22 mouse cellular contexts compared by ENCODE assay signal in the genomic region with DNA sequence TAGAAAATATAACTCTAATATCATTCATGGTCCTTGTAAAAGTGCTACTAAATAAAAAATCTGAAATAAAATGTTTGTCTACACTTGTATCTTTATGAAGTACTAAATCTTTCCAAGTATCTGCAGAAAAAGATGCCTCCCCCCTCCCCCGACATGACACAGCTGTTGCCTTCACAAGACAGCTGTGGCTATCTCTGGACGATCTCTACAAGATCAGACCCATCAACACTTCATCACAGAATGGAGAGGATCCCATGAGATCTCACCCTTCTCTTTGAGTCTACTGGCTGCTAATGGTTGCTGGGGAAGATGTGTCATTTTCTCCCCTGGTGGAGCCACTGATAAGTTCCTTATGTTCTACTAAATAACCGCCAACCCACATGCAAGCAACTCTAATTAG.
DNase-seq lines count a peak whose midpoint lies in the region; ATAC-seq lines count a peak whose summit lies in the region.
"Had no signal": no experiment of that assay in that cellular context is flagged by ENCODE, and none has a peak within 500 bp of the region (broad histone marks: within the 10 kb centered on the region; RNA-seq: fewer than 3 reads in every experiment).

No protein-coding gene starts in this region.

- DNase-seq in kidney, adult 9 months: peak; percentile 7
- DNase-seq in kidney, postnatal 36 days: peak; percentile 16 to 26
- DNase-seq in lung, postnatal 25 days (ENCODE audit: low spot score): peak; percentile 0
- no peak for DNase-seq in adrenal gland, postnatal 14 days
- DNase-seq: adrenal gland, adult 8-10 months; cerebellum, adult 18-20 months; gastrocnemius, postnatal 10 days; heart, adult 18-20 months; heart, postnatal 36 days; thymus, postnatal 25 days had no signal

- ATAC-seq in kidney, embryonic 15.5 days (replicated peaks; ENCODE audit: low FRiP score): peak; percentile 67
- no peak for ATAC-seq in heart, embryonic 12.5 days (ENCODE audit: insufficient number of reproducible peaks, low FRiP score)
- ATAC-seq in CD4-positive, CD25-positive, alpha-beta regulatory T cell, adult 4 months: no peak
- ATAC-seq: activated CD4-positive, CD25-positive, alpha-beta regulatory T cell, adult 4 months; forebrain, embryonic 13.5 days; inflammation-experienced regulatory T-cells, adult 6 months had no signal

- H3K4me1 ChIP-seq in kidney, embryonic 15.5 days: no peaks in the 10 kb centered on the region
- H3K4me1 ChIP-seq in heart, embryonic 12.5 days (replicated peaks): no peaks in the 10 kb centered on the region
- H3K4me1 ChIP-seq: forebrain, embryonic 13.5 days; heart, embryonic 15.5 days; stomach, embryonic 15.5 days had no signal

- H3K9ac ChIP-seq in kidney, embryonic 15.5 days: no peak overlapping the region
- H3K9ac ChIP-seq in heart, embryonic 12.5 days: no peak overlapping the region
- H3K9ac ChIP-seq: forebrain, embryonic 13.5 days; heart, embryonic 15.5 days; hindbrain, embryonic 14.5 days; liver, embryonic 14.5 days; stomach, embryonic 15.5 days had no signal

- H3K9me3 ChIP-seq in kidney, embryonic 15.5 days (replicated peaks): no peaks in the 10 kb centered on the region
- peaks cover 3% of the 10 kb centered on the region; the same call in 1 of the 2 replicates for H3K9me3 ChIP-seq in heart, embryonic 12.5 days (replicated peaks)
- H3K9me3 ChIP-seq: forebrain, embryonic 13.5 days; heart, embryonic 15.5 days; stomach, embryonic 15.5 days had no signal

- no peaks in the 10 kb centered on the region for H3K36me3 ChIP-seq in kidney, embryonic 15.5 days
- no peaks in the 10 kb centered on the region for H3K36me3 ChIP-seq in heart, embryonic 12.5 days
- H3K36me3 ChIP-seq: heart, embryonic 15.5 days; stomach, embryonic 15.5 days had no signal

- 70% methylated on average over 3 of the region's 3 CpGs for WGBS in kidney, embryonic 15.5 days
- WGBS in heart, embryonic 12.5 days: 75% methylated on average over 3 of the region's 3 CpGs

- no peak overlapping the region for H3K4me2 ChIP-seq in kidney, embryonic 15.5 days
- no peak overlapping the region for H3K4me2 ChIP-seq in heart, embryonic 12.5 days
- H3K4me2 ChIP-seq: forebrain, embryonic 13.5 days; heart, embryonic 15.5 days; hindbrain, embryonic 14.5 days; midbrain, embryonic 11.5 days; stomach, embryonic 15.5 days had no signal

- no peak overlapping the region for H3K4me3 ChIP-seq in kidney, embryonic 15.5 days (replicated peaks)
- no peak overlapping the region for H3K4me3 ChIP-seq in heart, embryonic 12.5 days
- H3K4me3 ChIP-seq: forebrain, embryonic 13.5 days; heart, embryonic 15.5 days; left cerebral cortex, adult 2 months; stomach, embryonic 15.5 days had no signal

- H3K27me3 ChIP-seq in kidney, embryonic 15.5 days: no peaks in the 10 kb centered on the region
- H3K27me3 ChIP-seq in heart, embryonic 12.5 days (replicated peaks): no peaks in the 10 kb centered on the region
- H3K27me3 ChIP-seq: forebrain, embryonic 13.5 days; heart, embryonic 15.5 days; stomach, embryonic 15.5 days had no signal

- H3K27ac ChIP-seq in kidney, embryonic 15.5 days: no peak overlapping the region
- no peak overlapping the region for H3K27ac ChIP-seq in heart, embryonic 12.5 days (ENCODE audit: poor library complexity, severe bottlenecking)
- H3K27ac ChIP-seq: forebrain, embryonic 13.5 days; heart, embryonic 15.5 days; hindbrain, embryonic 14.5 days; left cerebral cortex, adult 2 months; liver, embryonic 14.5 days; stomach, embryonic 15.5 days had no signal
